ENCODE assay signal across 16 mouse cellular contexts in genomic region chr12:40272710-40273109, GRCm38 (mm10). TPM values are rescaled to one million over a fixed set of nuclear protein-coding genes. Genes with fewer than 3 reads are reported as not detected.
A peak's percentile ranks its signal among the peaks of the same experiment; 100 is the strongest.
DNase-seq lines count a peak whose midpoint lies in the region; ATAC-seq lines count a peak whose summit lies in the region.
"Had no signal": no experiment of that assay in that cellular context is flagged by ENCODE, and none has a peak within 500 bp of the region (broad histone marks: within the 10 kb centered on the region; RNA-seq: fewer than 3 reads in every experiment).

No protein-coding gene starts in this region.

- peak; percentile 8 for DNase-seq in CD4-positive, CD25-positive, alpha-beta regulatory T cell, adult 2 months (ENCODE audit: low read depth, low spot score)
- no peak for DNase-seq in gastrocnemius, postnatal 10 days
- no peak for DNase-seq in testis, postnatal 10 days (ENCODE audit: low spot score)
- DNase-seq: adrenal gland, adult 2 months; adrenal gland, postnatal 10 days; adrenal gland, postnatal 25 days; cerebellum, adult 11 months; cerebellum, adult 18-20 months; cerebellum, adult 8-10 months; cerebellum, adult 9-11 months; cerebellum, postnatal 14 days had no signal

- peak; percentile 41 for ATAC-seq in activated CD4-positive, CD25-positive, alpha-beta regulatory T cell, adult 4 months
- peak; percentile 59 for ATAC-seq in inflammation-experienced regulatory T-cells, adult 6 months
- ATAC-seq: forebrain, embryonic 13.5 days; forebrain, embryonic 16.5 days; Patski had no signal

RNA-seq across cellular contexts. Expression of gene Ifrd1, which starts 24.4 kb away (rescaled TPM):
- 10 to 100 TPM; 51.8 to 63.0 TPM for polyA plus RNA-seq in activated CD4-positive, CD25-positive, alpha-beta regulatory T cell, adult 4 months (2017; shearing (Covaris generic))
- polyA plus RNA-seq in inflammation-experienced regulatory T-cells, adult 6 months (2017; shearing (Covaris generic)) = 10 to 100 TPM; 45.9 to 75.8 (median 54.1) TPM
- 10 to 100 TPM; 78.5 to 81.5 TPM for total RNA-seq in gastrocnemius, postnatal 10 days (2021)
